In genomic region chr10:77017662-77018061, GRCm38 (mm10) we compare ENCODE assay signal across 24 mouse cellular contexts. TPM values are rescaled to one million over a fixed set of nuclear protein-coding genes. Genes with fewer than 3 reads are reported as not detected.
A peak's percentile ranks its signal among the peaks of the same experiment; 100 is the strongest.
DNase-seq lines count a peak whose midpoint lies in the region; ATAC-seq and TF ChIP-seq lines count a peak whose summit lies in the region.
"Had no signal": no experiment of that assay in that cellular context is flagged by ENCODE, and none has a peak within 500 bp of the region (broad histone marks: within the 10 kb centered on the region; RNA-seq: fewer than 3 reads in every experiment).

No protein-coding gene starts in this region.

- no peak for ATAC-seq in liver, embryonic 11.5 days (replicated peaks; ENCODE audit: low FRiP score)
- ATAC-seq in intestine, embryonic 15.5 days, result peak; percentile 38
- ATAC-seq in forebrain, postnatal 0 days, result no peak
- ATAC-seq: activated CD4-positive, CD25-positive, alpha-beta regulatory T cell, adult 4 months; forebrain, embryonic 15.5 days had no signal

- H3K9me3 ChIP-seq in liver, embryonic 11.5 days (ENCODE audit: control insufficient read depth, low read length), result no peaks in the 10 kb centered on the region
- H3K9me3 ChIP-seq in intestine, embryonic 15.5 days, result no peaks in the 10 kb centered on the region
- no peaks in the 10 kb centered on the region for H3K9me3 ChIP-seq in forebrain, postnatal 0 days (ENCODE audit: low read length)
- H3K9me3 ChIP-seq: embryonic facial prominence, embryonic 15.5 days; forebrain, embryonic 15.5 days; heart, embryonic 12.5 days; limb, embryonic 10.5 days; liver, embryonic 13.5 days; midbrain, embryonic 12.5 days had no signal

- DNase-seq in liver, adult 2 months (ENCODE audit: extremely low read depth, low read depth, low spot score), result peak; percentile 84
- no peak for DNase-seq in liver, embryonic 11.5 days (ENCODE audit: low spot score)
- peak; percentile 32 for DNase-seq in NIH3T3 (ENCODE audit: low read depth)
- DNase-seq in kidney, postnatal 10 days, result peak; percentile 38
- DNase-seq in forebrain, postnatal 0 days, result no peak
- DNase-seq in frontal cortex, postnatal 14 days (ENCODE audit: low spot score in 2 of 2), result no peak
- no peak for DNase-seq in cerebellum, adult 2 months
- DNase-seq: adrenal gland, adult 8-10 months; cerebellum, adult 9-10 months; gastrocnemius, postnatal 25 days; heart, adult 18-20 months; heart, postnatal 10 days; liver, embryonic 13.5 days; lung, postnatal 10 days; right cerebral cortex, postnatal 14 days; spleen, adult 18-20 months; thymus, postnatal 14 days had no signal

- H3K4me2 ChIP-seq in liver, embryonic 11.5 days, result no peak overlapping the region
- H3K4me2 ChIP-seq in intestine, embryonic 15.5 days (replicated peaks), result no peak overlapping the region
- H3K4me2 ChIP-seq in forebrain, postnatal 0 days (ENCODE audit: low read depth), result no peak overlapping the region
- H3K4me2 ChIP-seq: embryonic facial prominence, embryonic 15.5 days; forebrain, embryonic 15.5 days; heart, embryonic 12.5 days; liver, embryonic 13.5 days; midbrain, embryonic 12.5 days had no signal

- H3K27me3 ChIP-seq in liver, adult 2 months (ENCODE audit: control insufficient read depth, insufficient read depth, low read length), result no peaks in the 10 kb centered on the region
- H3K27me3 ChIP-seq in liver, embryonic 11.5 days (replicated peaks; ENCODE audit: control insufficient read depth, insufficient read depth, low read length), result no peaks in the 10 kb centered on the region
- H3K27me3 ChIP-seq in intestine, embryonic 15.5 days (replicated peaks), result no peaks in the 10 kb centered on the region
- no peaks in the 10 kb centered on the region for H3K27me3 ChIP-seq in forebrain, postnatal 0 days (ENCODE audit: insufficient read depth, low read length)
- no peaks in the 10 kb centered on the region for H3K27me3 ChIP-seq in cerebellum, adult 2 months (ENCODE audit: control insufficient read depth, insufficient read depth, low read length)
- H3K27me3 ChIP-seq: embryonic facial prominence, embryonic 15.5 days; forebrain, embryonic 15.5 days; liver, embryonic 13.5 days; midbrain, embryonic 12.5 days had no signal

- no peak overlapping the region for H3K27ac ChIP-seq in liver, adult 2 months (replicated peaks; ENCODE audit: insufficient read depth, low read depth, low read length)
- no peak overlapping the region for H3K27ac ChIP-seq in liver, embryonic 11.5 days (ENCODE audit: low read depth, low read length)
- H3K27ac ChIP-seq in intestine, embryonic 15.5 days, result no peak overlapping the region
- H3K27ac ChIP-seq in forebrain, postnatal 0 days (ENCODE audit: low read depth, low read length), result no peak overlapping the region
- H3K27ac ChIP-seq in cerebellum, adult 2 months (ENCODE audit: insufficient read depth, low read length), result no peak overlapping the region
- H3K27ac ChIP-seq: embryonic facial prominence, embryonic 15.5 days; forebrain, embryonic 15.5 days; limb, embryonic 10.5 days; liver, embryonic 13.5 days; midbrain, embryonic 12.5 days had no signal

- 24% methylated on average over 9 of the region's 9 CpGs for WGBS in liver, adult 2 months
- WGBS in liver, embryonic 11.5 days, result 71% methylated on average over 9 of the region's 9 CpGs
- WGBS in intestine, embryonic 15.5 days, result 38% methylated on average over 9 of the region's 9 CpGs
- 64% methylated on average over 9 of the region's 9 CpGs for WGBS in forebrain, postnatal 0 days
- WGBS in cerebellum, adult 2 months, result 79% methylated on average over 9 of the region's 9 CpGs

- H3K36me3 ChIP-seq in liver, adult 2 months (ENCODE audit: control insufficient read depth, insufficient read depth, low read length), result no peaks in the 10 kb centered on the region
- no peaks in the 10 kb centered on the region for H3K36me3 ChIP-seq in liver, embryonic 11.5 days (ENCODE audit: control insufficient read depth, insufficient read depth, low read length)
- H3K36me3 ChIP-seq in intestine, embryonic 15.5 days, result no peaks in the 10 kb centered on the region
- H3K36me3 ChIP-seq in forebrain, postnatal 0 days (ENCODE audit: insufficient read depth), result no peaks in the 10 kb centered on the region
- H3K36me3 ChIP-seq: embryonic facial prominence, embryonic 15.5 days; forebrain, embryonic 15.5 days; heart, embryonic 12.5 days; limb, embryonic 10.5 days; liver, embryonic 13.5 days; midbrain, embryonic 12.5 days had no signal

- TF ChIP-seq POLR2A in liver, adult 2 months (IDR thresholded peaks at IDR 0.05; ENCODE audit: extremely low read depth, insufficient read depth, low read length), result no peak
- TF ChIP-seq POLR2A in cerebellum, adult 2 months (IDR thresholded peaks at IDR 0.05; ENCODE audit: borderline replicate concordance, insufficient read depth, low read length), result no peak

- H3K79me2 ChIP-seq in liver, adult 2 months (ENCODE audit: control insufficient read depth, insufficient read depth, low read length), result no peaks in the 10 kb centered on the region

- H3K4me3 ChIP-seq in liver, adult 2 months (ENCODE audit: insufficient read depth, low read depth, low read length), result no peak overlapping the region
- no peak overlapping the region for H3K4me3 ChIP-seq in liver, embryonic 11.5 days (ENCODE audit: low read depth, low read length)
- H3K4me3 ChIP-seq in intestine, embryonic 15.5 days (replicated peaks), result no peak overlapping the region
- no peak overlapping the region for H3K4me3 ChIP-seq in forebrain, postnatal 0 days (ENCODE audit: low read depth, low read length)
- no peak overlapping the region for H3K4me3 ChIP-seq in cerebellum, adult 2 months (replicated peaks; ENCODE audit: insufficient read depth, low read depth, low read length)
- H3K4me3 ChIP-seq: embryonic facial prominence, embryonic 15.5 days; forebrain, embryonic 15.5 days; heart, embryonic 12.5 days; limb, embryonic 10.5 days; liver, embryonic 13.5 days; midbrain, embryonic 12.5 days had no signal

- peaks cover 10% of the 10 kb centered on the region for H3K4me1 ChIP-seq in liver, adult 2 months (ENCODE audit: control insufficient read depth, insufficient read depth, low read length)
- H3K4me1 ChIP-seq in liver, embryonic 11.5 days (replicated peaks; ENCODE audit: control insufficient read depth, insufficient read depth, low read length), result 0 out of 2 replicates have a peak, but pooled peaks cover 3% of the 10 kb centered on the region
- H3K4me1 ChIP-seq in intestine, embryonic 15.5 days (replicated peaks), result no peaks in the 10 kb centered on the region
- H3K4me1 ChIP-seq in forebrain, postnatal 0 days (ENCODE audit: insufficient read depth), result no peaks in the 10 kb centered on the region
- peaks cover 7% of the 10 kb centered on the region; the same call in 1 of the 2 replicates for H3K4me1 ChIP-seq in cerebellum, adult 2 months (ENCODE audit: control insufficient read depth, insufficient read depth, low read length)
- H3K4me1 ChIP-seq: embryonic facial prominence, embryonic 15.5 days; heart, embryonic 12.5 days; liver, embryonic 13.5 days had no signal

- no peak; the same call in 1 of the 2 replicates for TF ChIP-seq CTCF in liver, adult 2 months (IDR thresholded peaks at IDR 0.05; ENCODE audit: low read depth, low read length)
- TF ChIP-seq CTCF in forebrain, postnatal 0 days (IDR thresholded peaks at IDR 0.05; ENCODE audit: low read depth), result no peak
- no peak for TF ChIP-seq CTCF in cerebellum, adult 2 months (IDR thresholded peaks at IDR 0.05; ENCODE audit: borderline replicate concordance, insufficient read depth, low read depth, low read length)

- no peak overlapping the region for H3K9ac ChIP-seq in liver, adult 2 months (ENCODE audit: low read depth, low read length)
- no peak overlapping the region for H3K9ac ChIP-seq in liver, embryonic 11.5 days (ENCODE audit: low read depth, low read length)
- H3K9ac ChIP-seq in intestine, embryonic 15.5 days, result no peak overlapping the region
- H3K9ac ChIP-seq in forebrain, postnatal 0 days, result no peak overlapping the region
- H3K9ac ChIP-seq: embryonic facial prominence, embryonic 15.5 days; forebrain, embryonic 15.5 days; heart, embryonic 12.5 days; liver, embryonic 13.5 days; midbrain, embryonic 12.5 days had no signal

RNA-seq across cellular contexts. Expression of gene Slc19a1, which starts 14.4 kb away (rescaled TPM):
- 2.9 and 5.2 TPM in 2 replicates for total RNA-seq in liver, adult 2 months (2014; rRNA removed)
- polyA plus RNA-seq in liver, adult 2 months (2012; rRNA removed), result 14.8 and 15.9 TPM in 2 replicates
- polyA plus RNA-seq in liver, embryonic 11.5 days (2014; fragmentation: Nextera tagmentation; extraction: Ambion mirVana), result 57.1 and 63.5 TPM in 2 replicates
- 43.1 and 50.9 TPM in 2 replicates for polyA plus RNA-seq in intestine, embryonic 15.5 days (2015; fragmentation: Nextera tagmentation; extraction: Ambion mirVana)
- 24.3 and 36.7 TPM in 2 replicates for total RNA-seq in forebrain, postnatal 0 days (2014; rRNA removed)
- 37.4 and 39.7 TPM in 2 replicates for polyA plus RNA-seq in forebrain, postnatal 0 days (2015; fragmentation: Nextera tagmentation; extraction: Ambion mirVana)
- 39.5 and 49.4 TPM in 2 replicates for polyA plus RNA-seq in cerebellum, adult 2 months (2012; rRNA removed)

RNA-seq across cellular contexts. Expression of gene Pcbp3, which starts 56.0 kb away (rescaled TPM):
- 0.37 and 0.40 TPM in 2 replicates for total RNA-seq in liver, adult 2 months (2014; rRNA removed)
- polyA plus RNA-seq in liver, adult 2 months (2012; rRNA removed), result 0.22 and 0.55 TPM in 2 replicates
- 9.6 and 10.7 TPM in 2 replicates for polyA plus RNA-seq in liver, embryonic 11.5 days (2014; fragmentation: Nextera tagmentation; extraction: Ambion mirVana)
- polyA plus RNA-seq in intestine, embryonic 15.5 days (2015; fragmentation: Nextera tagmentation; extraction: Ambion mirVana), result 43.5 and 44.1 TPM in 2 replicates
- 32.9 and 40.4 TPM in 2 replicates for total RNA-seq in forebrain, postnatal 0 days (2014; rRNA removed)
- polyA plus RNA-seq in forebrain, postnatal 0 days (2015; fragmentation: Nextera tagmentation; extraction: Ambion mirVana), result 74.7 and 78.6 TPM in 2 replicates
- 72.3 and 79.5 TPM in 2 replicates for polyA plus RNA-seq in cerebellum, adult 2 months (2012; rRNA removed)

Comparison
In these comparisons a context has a peak if more than half of its experiments do, and no peak if none do; other contexts are left out.
1. DNase-seq: peak in liver, adult 2 months (single experiment), NIH3T3 (single experiment) and kidney, postnatal 10 days (single experiment); none in liver, embryonic 11.5 days (single experiment), forebrain, postnatal 0 days (single experiment), frontal cortex, postnatal 14 days (0 of 2) and cerebellum, adult 2 months (0 of 2).